Mouse (Mus musculus) midbrain, embryonic 13.5 days (tissue): ENCODE data around the gene Pold4. TPM values are rescaled to one million over a fixed set of nuclear protein-coding genes. Genes with fewer than 3 reads are reported as not detected.
"Not testable (repeated sequence)": the region's sequence is repeated elsewhere in the genome, so short reads cannot be mapped to it uniquely, and the experiment has no call there.

Experiments used
- ATAC-seq: fragments of 200-750 bp; cut with Nextera tagmentation; 2 replicates; pipeline ENCODE4 v1.8.0; 2017; ENCODE audit warnings: mild to moderate bottlenecking, moderate TSS enrichment, moderate library complexity
- H3K27ac ChIP-seq: fragments of 300-500 bp; sonication (generic); 2 replicates; pipeline ENCODE4 v1.5.1; 2015; ENCODE audit warnings: inconsistent platforms, mild to moderate bottlenecking, moderate library complexity
- H3K27me3 ChIP-seq: fragments of 300-500 bp; sonication (generic); 2 replicates; pipeline ENCODE4 v1.6.1; 2015; ENCODE audit warnings: mild to moderate bottlenecking, inconsistent platforms
- H3K36me3 ChIP-seq: fragments of 300-500 bp; sonication (generic); 2 replicates; pipeline ENCODE4 v1.6.1; 2015; ENCODE audit warnings: mild to moderate bottlenecking, inconsistent platforms
- H3K4me1 ChIP-seq: fragments of 300-500 bp; sonication (generic); replicated peaks from 2 replicates; pipeline ENCODE4 v1.6.1; 2015; ENCODE audit warnings: inconsistent platforms
- H3K4me2 ChIP-seq: fragments of 300-500 bp; sonication (generic); replicated peaks from 2 replicates; pipeline ENCODE4 v1.6.1; 2015; ENCODE audit warnings: moderate library complexity, mild to moderate bottlenecking, inconsistent platforms
- H3K4me3 ChIP-seq: fragments of 300-500 bp; sonication (generic); replicated peaks from 2 replicates; pipeline ENCODE4 v1.5.1; 2015; ENCODE audit warnings: mild to moderate bottlenecking, inconsistent platforms
- H3K9ac ChIP-seq: fragments of 300-500 bp; sonication (generic); replicated peaks from 2 replicates; pipeline ENCODE4 v1.6.1; 2015; ENCODE audit warnings: mild to moderate bottlenecking, inconsistent platforms
- H3K9me3 ChIP-seq: fragments of 300-500 bp; sonication (generic); 2 replicates; pipeline ENCODE4 v1.6.1; 2016; ENCODE audit warnings: mild to moderate bottlenecking, inconsistent platforms
- WGBS: fragments of 180-500 bp; shearing (Covaris S2); methylation state at CpG from one replicate; pipeline ENCODE4 v1.1.7; 2015; 5-methylcytosine and 5-hydroxymethylcytosine counted together
- polyA plus RNA-seq: library from polyadenylated mRNA; unstranded; fragments of >200 nt; fragmentation: Nextera tagmentation; extraction: Ambion mirVana; gene quantifications from 2 replicates; pipeline ENCODE4 v1.2.1, GENCODE M21; 2015

The Pold4 gene
- polyA plus RNA-seq, 1 experiment from 2014 or later = 15.3 TPM

- H3K4me1 ChIP-seq = peaks cover 11% of the 10 kb centered on the region
- no peaks in the 10 kb centered on the region for H3K9me3 ChIP-seq
- 78% methylated on average over 4 of the region's 4 CpGs for WGBS
- ATAC-seq = no peak
- H3K4me2 ChIP-seq = no peak overlapping the region
- no peak overlapping the region for H3K4me3 ChIP-seq
- H3K36me3 ChIP-seq = no peaks in the 10 kb centered on the region
- H3K27ac ChIP-seq = no peak overlapping the region
- H3K9ac ChIP-seq = no peak overlapping the region
- peaks cover 20% of the 10 kb centered on the region for H3K27me3 ChIP-seq
Measured at GRCm38 (mm10) chr19:4234548-4234947, 2.8 kb downstream of the Pold4 start.

- Histone ChIP-seq H3K36me3 (no peaks in the 10 kb centered on the region), H3K4me1 (no peaks in the 10 kb centered on the region), H3K4me3 (no peak overlapping the region), H3K27ac (no peak overlapping the region), H3K27me3 (no peaks in the 10 kb centered on the region), H3K9me3 (no peaks in the 10 kb centered on the region), H3K9ac (no peak overlapping the region), H3K4me2 (no peak overlapping the region)
- 81% methylated on average over 8 of the region's 8 CpGs for WGBS
- no peak for ATAC-seq
Measured at GRCm38 (mm10) chr19:4240247-4240668, 8.6 kb downstream of the Pold4 start.

- Histone ChIP-seq H3K4me1 (no peaks in the 10 kb centered on the region), H3K4me3 (no peak overlapping the region), H3K4me2 (no peak overlapping the region), H3K36me3 (no peaks in the 10 kb centered on the region), H3K9ac (no peak overlapping the region), H3K27ac (no peak overlapping the region), H3K27me3 (no peaks in the 10 kb centered on the region), H3K9me3 (no peaks in the 10 kb centered on the region)
- no peak for ATAC-seq
- WGBS = 73% methylated on average over 3 of the region's 3 CpGs
Measured at GRCm38 (mm10) chr19:4242416-4242815, 10.7 kb downstream of the Pold4 start.

- Histone ChIP-seq H3K27ac (no peak overlapping the region), H3K9ac (no peak overlapping the region), H3K4me2 (no peak overlapping the region), H3K4me1 (no peaks in the 10 kb centered on the region), H3K36me3 (no peaks in the 10 kb centered on the region), H3K4me3 (no peak overlapping the region), H3K9me3 (no peaks in the 10 kb centered on the region), H3K27me3 (no peaks in the 10 kb centered on the region)
- 88% methylated on average over 6 of the region's 6 CpGs for WGBS
- ATAC-seq = no peak
Measured at GRCm38 (mm10) chr19:4244775-4245174, 13.1 kb downstream of the Pold4 start.

- Histone ChIP-seq H3K4me2 (no peak overlapping the region), H3K9ac (no peak overlapping the region), H3K4me3 (no peak overlapping the region), H3K27me3 (no peaks in the 10 kb centered on the region), H3K27ac (no peak overlapping the region), H3K9me3 (no peaks in the 10 kb centered on the region), H3K4me1 (no peaks in the 10 kb centered on the region), H3K36me3 (no peaks in the 10 kb centered on the region)
- 82% methylated on average over 1 of the region's 1 CpGs for WGBS
- ATAC-seq = no peak
Measured at GRCm38 (mm10) chr19:4247010-4247409, 15.3 kb downstream of the Pold4 start.

DNA sequence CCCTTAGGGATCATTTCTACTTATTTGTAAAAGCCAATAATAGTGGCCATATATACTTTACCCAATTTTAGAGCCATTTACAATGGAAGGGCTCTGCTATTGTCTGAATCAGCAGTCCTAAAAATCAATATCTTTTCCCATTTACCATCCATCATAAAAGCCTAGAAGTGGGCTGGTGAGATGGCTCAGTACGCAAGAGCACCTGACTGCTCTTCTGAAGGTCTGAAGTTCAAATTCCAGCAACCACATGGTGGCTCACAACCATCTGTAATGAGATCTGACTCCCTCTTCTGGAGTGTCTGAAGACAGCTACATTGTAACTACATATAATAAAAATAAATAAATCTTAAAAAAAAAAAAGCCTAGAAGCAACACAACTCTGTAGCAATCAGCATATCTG, 17.0 kb downstream of the Pold4 start:
- not testable (repeated sequence) for ATAC-seq, H3K4me2 ChIP-seq, H3K27me3 ChIP-seq, H3K4me1 ChIP-seq, H3K9me3 ChIP-seq, H3K36me3 ChIP-seq, H3K9ac ChIP-seq, H3K4me3 ChIP-seq, H3K27ac ChIP-seq
- WGBS = 72% methylated on average over 1 of the region's 1 CpGs

DNA sequence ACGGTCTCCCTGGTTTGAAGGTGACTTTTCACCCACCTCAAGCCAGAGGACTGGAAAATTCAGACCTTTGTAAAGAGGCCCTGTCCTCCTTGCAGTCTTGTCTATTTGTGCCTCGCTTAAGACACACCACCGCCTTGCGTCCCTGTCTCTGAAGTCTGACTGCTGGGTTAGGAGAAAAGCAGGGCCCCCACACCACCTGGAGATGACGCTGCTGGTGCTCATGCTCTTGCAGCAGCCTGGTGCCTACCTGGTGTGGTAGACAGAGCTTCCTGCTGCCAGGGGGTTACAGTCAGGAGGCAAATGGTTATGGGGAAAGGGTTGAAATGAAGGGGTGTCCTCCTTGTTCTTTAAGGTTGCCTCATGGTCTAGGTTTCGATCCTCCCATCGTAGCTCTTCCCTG, 22.5 kb downstream of the Pold4 start:
- Histone ChIP-seq H3K27ac (no peak overlapping the region), H3K4me3 (no peak overlapping the region), H3K27me3 (no peaks in the 10 kb centered on the region), H3K36me3 (no peaks in the 10 kb centered on the region), H3K4me1 (peaks cover 11% of the 10 kb centered on the region), H3K9ac (no peak overlapping the region), H3K4me2 (no peak overlapping the region), H3K9me3 (no peaks in the 10 kb centered on the region)
- no peak for ATAC-seq
- WGBS = 86% methylated on average over 7 of the region's 7 CpGs

DNA sequence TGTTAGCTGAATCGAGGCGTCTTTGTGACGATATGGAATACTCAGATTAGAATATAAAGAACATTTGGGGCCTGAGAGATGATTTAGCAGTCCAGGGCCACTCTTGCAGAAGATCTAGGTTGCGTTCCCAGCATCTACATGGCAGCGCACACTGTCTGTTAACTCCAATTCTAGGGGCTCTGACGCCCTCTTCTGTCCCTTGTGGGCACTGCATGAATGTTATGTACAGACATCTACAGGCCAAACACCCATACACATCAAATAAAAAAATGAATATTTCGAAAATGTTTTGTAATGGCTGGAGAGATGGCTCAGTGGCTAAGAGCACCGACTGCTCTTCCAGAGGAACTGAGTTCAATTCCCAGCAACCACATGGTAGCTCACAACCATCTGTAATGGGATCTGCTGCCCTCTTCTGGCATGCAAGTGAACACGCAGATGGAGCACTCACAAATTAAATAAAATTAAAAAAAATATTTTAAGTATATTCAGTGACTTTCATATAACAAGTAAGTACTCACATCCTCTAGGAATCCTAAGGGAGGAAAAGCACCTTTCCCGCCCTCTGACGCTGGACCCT, 24.0 kb downstream of the Pold4 start:
- no peaks in the 10 kb centered on the region for H3K36me3 ChIP-seq
- peaks cover 11% of the 10 kb centered on the region for H3K4me1 ChIP-seq
- no peak overlapping the region for H3K4me2 ChIP-seq
- H3K9ac ChIP-seq = no peak overlapping the region
- no peak overlapping the region for H3K27ac ChIP-seq
- no peak for ATAC-seq
- no peaks in the 10 kb centered on the region for H3K9me3 ChIP-seq
- H3K27me3 ChIP-seq = no peaks in the 10 kb centered on the region
- no peak overlapping the region for H3K4me3 ChIP-seq
- 74% methylated on average over 11 of the region's 11 CpGs for WGBS

DNA sequence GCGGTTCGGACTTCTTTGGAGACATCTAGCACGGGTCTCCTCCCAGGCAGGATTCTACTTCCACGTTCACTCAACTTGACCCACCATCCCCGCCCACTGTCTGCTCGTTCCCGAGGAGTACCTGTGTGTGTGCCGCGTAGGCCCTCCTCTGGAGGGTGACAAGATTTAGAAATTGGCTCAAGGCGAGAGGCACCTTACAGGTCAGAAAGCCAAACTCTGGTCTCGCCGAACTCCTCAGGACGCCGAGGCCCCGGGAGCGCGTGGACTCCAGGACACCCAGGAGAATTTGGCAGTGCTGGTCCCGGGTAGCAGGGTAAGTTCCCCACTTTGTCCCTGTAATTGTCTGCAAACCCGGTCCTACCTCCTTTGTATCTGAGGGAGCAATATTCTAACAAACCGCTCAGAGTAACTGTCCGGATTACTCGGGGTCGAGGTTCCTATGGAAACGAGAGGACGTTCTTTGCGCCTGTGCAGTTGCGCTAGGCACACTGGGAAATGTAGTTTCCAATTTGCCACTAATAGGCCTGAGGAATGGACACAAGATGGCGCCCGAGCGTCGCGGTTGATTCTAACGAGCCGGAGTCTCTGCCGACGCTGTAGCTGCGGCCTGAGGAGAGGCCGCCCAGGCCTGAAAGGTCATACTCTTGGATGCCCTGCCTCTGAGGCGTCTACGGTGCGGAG, 25.7 kb downstream of the Pold4 start:
- peak; percentile 93 for ATAC-seq
- under 1% methylated on average over 41 of the region's 41 CpGs for WGBS
- no peak overlapping the region for H3K27ac ChIP-seq

GRCm38 (mm10) chr19:4257897-4258252, 26.2 kb downstream of the Pold4 start:
- Histone ChIP-seq H3K36me3 (no peaks in the 10 kb centered on the region), H3K4me2 (peak overlapping the region; percentile 70), H3K27ac (no peak overlapping the region), H3K4me1 (peaks cover 11% of the 10 kb centered on the region), H3K4me3 (peak overlapping the region; percentile 55), H3K9ac (peak overlapping the region; percentile 59), H3K9me3 (no peaks in the 10 kb centered on the region), H3K27me3 (no peaks in the 10 kb centered on the region)
- no peak for ATAC-seq
- 20% methylated on average over 12 of the region's 12 CpGs for WGBS

More for the DNA sequence above, 25.7 kb downstream of the Pold4 start:
- peak overlapping the region; percentile 63 for H3K9ac ChIP-seq
- H3K4me2 ChIP-seq = peak overlapping the region; percentile 70
- no peaks in the 10 kb centered on the region for H3K36me3 ChIP-seq
- H3K27me3 ChIP-seq = no peaks in the 10 kb centered on the region
- H3K4me1 ChIP-seq = peaks cover 11% of the 10 kb centered on the region
- peak overlapping the region; percentile 55 for H3K4me3 ChIP-seq
- H3K9me3 ChIP-seq = no peaks in the 10 kb centered on the region

DNA sequence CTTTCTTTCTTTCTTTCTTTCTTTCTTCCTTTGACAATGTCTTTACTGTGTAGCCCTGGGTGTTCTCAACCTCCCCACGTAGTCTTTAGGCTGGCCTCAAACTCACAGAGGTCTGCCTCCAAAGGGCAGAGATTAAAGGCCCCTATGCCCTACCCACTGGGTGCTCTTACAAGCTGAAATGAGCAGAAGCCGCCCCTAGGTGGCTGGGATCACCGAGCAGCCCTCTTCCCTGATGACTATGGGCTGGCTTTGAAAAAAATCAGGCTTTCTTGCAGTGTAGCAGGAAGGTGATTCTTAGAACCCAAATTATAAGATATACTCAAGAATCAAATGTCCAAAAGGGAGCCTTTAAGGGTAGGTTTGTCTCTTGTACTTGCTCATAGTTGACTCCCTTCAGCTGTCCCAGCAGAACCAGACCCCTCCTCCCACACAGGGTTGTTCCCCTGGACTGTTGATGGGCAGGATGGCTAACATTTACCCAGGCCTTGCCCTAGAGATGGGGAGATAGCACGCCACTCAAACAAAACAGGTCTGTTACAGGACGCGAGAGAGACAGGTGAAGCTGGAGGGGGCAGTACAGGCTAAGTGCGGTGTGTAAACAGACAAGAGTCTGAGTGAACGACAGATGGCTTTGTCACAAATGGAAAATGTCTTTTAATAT, 29.5 kb downstream of the Pold4 start:
- no peak for ATAC-seq
- peaks cover 11% of the 10 kb centered on the region for H3K4me1 ChIP-seq
- H3K9ac ChIP-seq = 0 out of 2 replicates have a peak overlapping the region, but pooled peaks have one; percentile 0
- no peaks in the 10 kb centered on the region for H3K27me3 ChIP-seq
- H3K4me3 ChIP-seq = no peak overlapping the region
- H3K4me2 ChIP-seq = no peak overlapping the region
- WGBS = 56% methylated on average over 8 of the region's 8 CpGs
- no peaks in the 10 kb centered on the region for H3K9me3 ChIP-seq
- no peaks in the 10 kb centered on the region for H3K36me3 ChIP-seq
- H3K27ac ChIP-seq = no peak overlapping the region

DNA sequence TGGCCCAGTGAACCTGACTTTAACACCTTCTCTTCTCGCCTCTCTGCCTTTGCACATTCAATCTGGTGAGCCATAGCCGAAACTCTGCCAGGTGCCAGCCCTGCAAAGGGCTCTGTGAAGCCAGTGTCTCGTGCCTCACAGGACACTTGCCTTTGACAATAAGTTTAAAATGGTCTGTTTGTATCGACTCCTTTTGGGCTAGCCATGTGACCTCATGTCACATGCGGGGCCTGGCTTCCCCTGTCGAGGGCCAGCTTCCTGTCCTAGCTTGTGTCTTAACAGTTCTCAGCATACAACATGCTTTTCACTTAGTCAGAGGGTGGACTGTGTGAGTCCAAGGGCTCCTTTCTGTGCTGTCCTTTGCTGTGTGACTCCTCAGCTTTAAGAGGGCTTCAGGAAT, 31.1 kb downstream of the Pold4 start:
- no peak overlapping the region for H3K9ac ChIP-seq
- H3K4me2 ChIP-seq = no peak overlapping the region
- no peak overlapping the region for H3K4me3 ChIP-seq
- ATAC-seq = no peak
- H3K27ac ChIP-seq = no peak overlapping the region
- no peaks in the 10 kb centered on the region for H3K9me3 ChIP-seq
- peaks cover 3% of the 10 kb centered on the region for H3K4me1 ChIP-seq
- WGBS = 84% methylated on average over 6 of the region's 6 CpGs
- no peaks in the 10 kb centered on the region for H3K36me3 ChIP-seq
- peaks cover 1% of the 10 kb centered on the region for H3K27me3 ChIP-seq
